Mouse (Mus musculus): Measurements from ENCODE around the gene Bcl2l15.

GRCm38 (mm10) chr3:103852565-103853299 lies 20.3 kb downstream of the Bcl2l15 start:
- TF ChIP-seq EP300 (IDR thresholded peaks at IDR 0.05; ENCODE audit: low read depth) (no peak), CTCF (IDR thresholded peaks at IDR 0.05; ENCODE audit: low read depth) (peak; percentile 69)

All from liver, postnatal 0 days (tissue).